Mouse (Mus musculus): ENCODE measurements around the gene AI413582. TPM values are rescaled to one million over a fixed set of nuclear protein-coding genes. Genes with fewer than 3 reads are reported as not detected.

Gene AI413582
- polyA plus RNA-seq, 1 experiment = 34.7 TPM

DNA sequence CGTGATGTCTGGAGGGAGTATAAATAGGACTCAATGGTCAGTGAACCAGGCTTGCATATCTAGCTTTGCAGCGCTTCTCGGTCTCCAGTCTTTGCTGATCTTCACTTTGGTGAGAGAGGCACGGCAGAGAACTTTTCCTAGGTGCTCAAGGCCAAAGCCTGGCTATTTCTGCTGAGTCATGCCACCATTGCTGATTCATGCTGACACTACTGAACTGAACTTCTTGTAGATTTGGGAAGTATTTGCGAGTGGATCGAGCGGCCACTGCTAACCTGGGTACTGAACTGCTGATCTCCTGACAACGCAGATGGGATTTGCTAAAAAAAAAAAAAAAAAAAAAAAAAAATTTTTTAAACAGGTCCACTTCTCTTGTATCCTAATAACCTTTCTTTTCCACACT is 33.5 kb downstream of the AI413582 start:
- Histone ChIP-seq H3K27ac (ENCODE audit: insufficient read depth, low read depth, low read length) (no peak overlapping the region), H3K4me1 (ENCODE audit: control insufficient read depth, insufficient read depth, insufficient read length, low read length) (no peaks in the 10 kb centered on the region; the same call in 1 of the 2 replicates), H3K27me3 (ENCODE audit: control insufficient read depth, insufficient read depth, low read length) (no peaks in the 10 kb centered on the region), H3K4me3 (ENCODE audit: low read depth, low read length) (no peak overlapping the region), H3K36me3 (ENCODE audit: control insufficient read depth, insufficient read depth, low read length) (no peaks in the 10 kb centered on the region)
- TF ChIP-seq POLR2A (IDR thresholded peaks at IDR 0.05; ENCODE audit: low read depth, low read length) (no peak), CTCF (IDR thresholded peaks at IDR 0.05; ENCODE audit: extremely low read depth, insufficient read length, insufficient replicate concordance, low read depth, low read length) (no peak)
- 77% methylated on average over 8 of the region's 8 CpGs for WGBS

- TF ChIP-seq CTCF (IDR thresholded peaks at IDR 0.05; ENCODE audit: extremely low read depth, insufficient read length, insufficient replicate concordance, low read depth, low read length) (no peak), POLR2A (IDR thresholded peaks at IDR 0.05; ENCODE audit: low read depth, low read length) (no peak)
- 75% methylated on average over 5 of the region's 5 CpGs for WGBS
- Histone ChIP-seq H3K4me1 (ENCODE audit: control insufficient read depth, insufficient read depth, insufficient read length, low read length) (no peaks in the 10 kb centered on the region), H3K4me3 (ENCODE audit: low read depth, low read length) (no peak overlapping the region), H3K27me3 (ENCODE audit: control insufficient read depth, insufficient read depth, low read length) (no peaks in the 10 kb centered on the region), H3K36me3 (ENCODE audit: control insufficient read depth, insufficient read depth, low read length) (no peaks in the 10 kb centered on the region), H3K27ac (ENCODE audit: insufficient read depth, low read depth, low read length) (no peak overlapping the region)
Observed at GRCm38 (mm10) chr17:27528767-27529166, 36.8 kb downstream of the AI413582 start.

DNA sequence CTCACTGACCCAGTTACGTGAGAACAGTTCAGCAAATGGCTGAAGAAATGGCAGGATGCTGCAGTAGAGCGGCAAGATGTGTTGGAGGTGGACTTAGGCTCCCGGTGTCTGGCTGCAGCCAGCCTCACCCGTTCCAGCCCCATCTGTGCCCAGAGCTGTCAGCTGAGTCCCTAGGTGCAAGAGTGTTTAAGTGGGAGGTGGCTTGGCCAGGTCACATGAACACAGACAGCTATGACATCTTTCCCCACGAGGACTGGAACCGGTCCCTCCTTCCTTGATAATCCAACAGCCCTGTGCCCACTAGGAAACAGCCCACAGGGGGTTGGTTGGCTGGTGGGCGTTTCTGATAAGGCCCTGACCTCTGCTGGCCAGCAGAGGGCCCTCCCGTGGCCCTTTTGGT is 37.5 kb downstream of the AI413582 start:
- Histone ChIP-seq H3K27ac (ENCODE audit: insufficient read depth, low read depth, low read length) (no peak overlapping the region), H3K4me1 (ENCODE audit: control insufficient read depth, insufficient read depth, insufficient read length, low read length) (no peaks in the 10 kb centered on the region), H3K27me3 (ENCODE audit: control insufficient read depth, insufficient read depth, low read length) (no peaks in the 10 kb centered on the region), H3K4me3 (ENCODE audit: low read depth, low read length) (no peak overlapping the region), H3K36me3 (ENCODE audit: control insufficient read depth, insufficient read depth, low read length) (no peaks in the 10 kb centered on the region)
- 49% methylated on average over 8 of the region's 8 CpGs for WGBS
- no peak for TF ChIP-seq POLR2A (IDR thresholded peaks at IDR 0.05; ENCODE audit: low read depth, low read length)
- no peak for TF ChIP-seq CTCF (IDR thresholded peaks at IDR 0.05; ENCODE audit: extremely low read depth, insufficient read length, insufficient replicate concordance, low read depth, low read length)

DNA sequence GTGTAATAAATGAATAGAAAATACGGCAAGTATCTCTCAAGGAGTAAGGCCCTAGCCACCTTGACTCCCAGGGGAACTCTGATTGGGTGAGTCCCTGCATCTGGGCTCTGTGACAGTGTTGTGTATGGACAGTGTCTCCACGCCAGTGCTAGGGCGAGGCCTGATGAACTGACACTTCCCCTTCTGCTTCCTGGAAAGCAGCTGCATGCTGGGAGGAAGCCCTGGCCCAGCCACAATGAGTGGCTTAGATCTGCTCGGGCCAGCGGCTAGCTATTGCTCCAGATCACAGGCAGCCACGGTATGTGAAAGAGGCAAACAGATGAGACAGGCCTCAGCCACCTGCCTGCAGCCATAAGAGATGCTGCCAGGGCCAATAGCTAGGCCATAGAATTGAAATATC is 38.4 kb downstream of the AI413582 start:
- WGBS = 67% methylated on average over 6 of the region's 6 CpGs
- no peak for TF ChIP-seq POLR2A (IDR thresholded peaks at IDR 0.05; ENCODE audit: low read depth, low read length)
- no peak for TF ChIP-seq CTCF (IDR thresholded peaks at IDR 0.05; ENCODE audit: extremely low read depth, insufficient read length, insufficient replicate concordance, low read depth, low read length)
- no peak overlapping the region for H3K27ac ChIP-seq (ENCODE audit: insufficient read depth, low read depth, low read length)
- no peaks in the 10 kb centered on the region for H3K36me3 ChIP-seq (ENCODE audit: control insufficient read depth, insufficient read depth, low read length)
- no peak overlapping the region for H3K4me3 ChIP-seq (ENCODE audit: low read depth, low read length)
- no peaks in the 10 kb centered on the region for H3K4me1 ChIP-seq (ENCODE audit: control insufficient read depth, insufficient read depth, insufficient read length, low read length)
- no peaks in the 10 kb centered on the region for H3K27me3 ChIP-seq (ENCODE audit: control insufficient read depth, insufficient read depth, low read length)

GRCm38 (mm10) chr17:27523121-27523520 is 42.4 kb downstream of the AI413582 start:
- Histone ChIP-seq H3K27ac (ENCODE audit: insufficient read depth, low read depth, low read length) (no peak overlapping the region), H3K27me3 (ENCODE audit: control insufficient read depth, insufficient read depth, low read length) (peaks cover 3% of the 10 kb centered on the region)
- 73% methylated on average over 7 of the region's 7 CpGs for WGBS

GRCm38 (mm10) chr17:27521303-27521702 is 44.3 kb downstream of the AI413582 start, which contains the start of gene Grm4:
TSS of gene Grm4 (minus strand) at chr17:27521403.
- Histone ChIP-seq H3K27me3 (ENCODE audit: control insufficient read depth, insufficient read depth, low read length) (peaks cover 3% of the 10 kb centered on the region), H3K27ac (ENCODE audit: insufficient read depth, low read depth, low read length) (no peak within 1 kb of the TSS), H3K4me3 (ENCODE audit: low read depth, low read length) (no peak within 1 kb of the TSS), H3K4me1 (ENCODE audit: control insufficient read depth, insufficient read depth, insufficient read length, low read length) (no peaks in the 10 kb centered on the region), H3K36me3 (ENCODE audit: control insufficient read depth, insufficient read depth, low read length) (no peaks in the 10 kb centered on the region)
- 76% methylated on average over 5 of the region's 5 CpGs for WGBS
- TF ChIP-seq CTCF (IDR thresholded peaks at IDR 0.05; ENCODE audit: extremely low read depth, insufficient read length, insufficient replicate concordance, low read depth, low read length) = no peak
- TF ChIP-seq POLR2A (IDR thresholded peaks at IDR 0.05; ENCODE audit: low read depth, low read length) = no peak

More at GRCm38 (mm10) chr17:27523121-27523520, 42.4 kb downstream of the AI413582 start:
- Histone ChIP-seq H3K36me3 (ENCODE audit: control insufficient read depth, insufficient read depth, low read length) (no peaks in the 10 kb centered on the region), H3K4me1 (ENCODE audit: control insufficient read depth, insufficient read depth, insufficient read length, low read length) (no peaks in the 10 kb centered on the region), H3K4me3 (ENCODE audit: low read depth, low read length) (no peak overlapping the region)
- no peak for TF ChIP-seq POLR2A (IDR thresholded peaks at IDR 0.05; ENCODE audit: low read depth, low read length)
- no peak for TF ChIP-seq CTCF (IDR thresholded peaks at IDR 0.05; ENCODE audit: extremely low read depth, insufficient read length, insufficient replicate concordance, low read depth, low read length)

GRCm38 (mm10) chr17:27520557-27520956 is 45.0 kb downstream of the AI413582 start:
- H3K4me3 ChIP-seq (ENCODE audit: low read depth, low read length) = no peak overlapping the region
- TF ChIP-seq POLR2A (IDR thresholded peaks at IDR 0.05; ENCODE audit: low read depth, low read length) (no peak), CTCF (IDR thresholded peaks at IDR 0.05; ENCODE audit: extremely low read depth, insufficient read length, insufficient replicate concordance, low read depth, low read length) (peak; percentile 85)
- H3K27me3 ChIP-seq (ENCODE audit: control insufficient read depth, insufficient read depth, low read length) = peaks cover 3% of the 10 kb centered on the region
- 1% methylated on average over 27 of the region's 27 CpGs for WGBS
- H3K36me3 ChIP-seq (ENCODE audit: control insufficient read depth, insufficient read depth, low read length) = no peaks in the 10 kb centered on the region
- H3K27ac ChIP-seq (ENCODE audit: insufficient read depth, low read depth, low read length) = no peak overlapping the region
- H3K4me1 ChIP-seq (ENCODE audit: control insufficient read depth, insufficient read depth, insufficient read length, low read length) = no peaks in the 10 kb centered on the region
